Mouse (Mus musculus) intestine, postnatal 0 days (tissue): ENCODE data around the gene Abcc6. TPM values are rescaled to one million over a fixed set of nuclear protein-coding genes. Genes with fewer than 3 reads are reported as not detected.

Experiments used
- ATAC-seq: fragments of 200-750 bp; cut with Nextera tagmentation; 2 replicates; pipeline ENCODE4 v1.8.0; 2017; ENCODE audit warnings: mild to moderate bottlenecking, moderate TSS enrichment, moderate library complexity
- H3K27ac ChIP-seq: fragments of 300-500 bp; sonication (generic); 2 replicates; pipeline ENCODE4 v1.5.1; 2014; ENCODE audit warnings: mild to moderate bottlenecking, low read depth, low read length, moderate library complexity
- H3K27me3 ChIP-seq: fragments of 300-500 bp; sonication (generic); replicated peaks from 2 replicates; pipeline ENCODE4 v1.6.1; 2014; ENCODE audit warnings: low read length, mixed read lengths; ENCODE audit not compliant: control insufficient read depth, insufficient read depth
- H3K36me3 ChIP-seq: fragments of 300-500 bp; sonication (generic); 2 replicates; pipeline ENCODE4 v1.6.1; 2014; ENCODE audit warnings: mild to moderate bottlenecking, moderate library complexity; ENCODE audit not compliant: control insufficient read depth, insufficient read depth
- H3K4me1 ChIP-seq: fragments of 300-500 bp; sonication (generic); replicated peaks from 2 replicates; pipeline ENCODE4 v1.6.1; 2014; ENCODE audit warnings: antibody characterized with exemption, low read length, mixed read lengths; ENCODE audit not compliant: control insufficient read depth, insufficient read depth
- H3K4me2 ChIP-seq: fragments of 300-500 bp; sonication (generic); replicated peaks from 2 replicates; pipeline ENCODE4 v1.6.1; 2014; ENCODE audit warnings: low read depth, mild to moderate bottlenecking, moderate library complexity
- H3K4me3 ChIP-seq: fragments of 300-500 bp; sonication (generic); 2 replicates; pipeline ENCODE4 v1.5.1; 2014; ENCODE audit warnings: low read depth, low read length
- H3K9ac ChIP-seq: fragments of 300-500 bp; sonication (generic); 2 replicates; pipeline ENCODE4 v1.6.1; 2014; ENCODE audit warnings: mild to moderate bottlenecking, low read depth, low read length
- H3K9me3 ChIP-seq: fragments of 300-500 bp; sonication (generic); 2 replicates; pipeline ENCODE4 v1.6.1; 2016; ENCODE audit warnings: mixed run types; ENCODE audit not compliant: control insufficient read depth
- CTCF ChIP-seq: sonication (generic); IDR thresholded peaks from 2 replicates; pipeline ENCODE4 v1.5.1; 2016; ENCODE audit warnings: low read depth, mild to moderate bottlenecking, control low read depth, antibody characterized with exemption, moderate library complexity
- WGBS: fragments of 180-500 bp; shearing (Covaris S2); extraction: QIAGEN DNeasy Blood & Tissue Kit; methylation state at CpG from one replicate; pipeline ENCODE4 v1.1.7; 2014; 5-methylcytosine and 5-hydroxymethylcytosine counted together
- polyA plus RNA-seq: library from polyadenylated mRNA; unstranded; fragments of >200 nt; fragmentation: Nextera tagmentation; extraction: Ambion mirVana; gene quantifications from 2 replicates; pipeline ENCODE4 v1.2.1, GENCODE M21; 2015

The Abcc6 gene
- polyA plus RNA-seq: 5.3 and 7.1 TPM in 2 replicates

- Histone ChIP-seq H3K9me3 (no peaks in the 10 kb centered on the region), H3K4me3 (peak within 1 kb of the TSS; percentile 13; the same call in 1 of the 2 replicates), H3K4me2 (peak within 1 kb of the TSS; percentile 54), H3K36me3 (0 out of 2 replicates have a peak, but pooled peaks cover 3% of the 10 kb centered on the region), H3K9ac (0 out of 2 replicates have a peak within 1 kb of the TSS, but pooled peaks have one; percentile 0), H3K27me3 (no peaks in the 10 kb centered on the region), H3K4me1 (peaks cover 12% of the 10 kb centered on the region; the same call in 1 of the 2 replicates), H3K27ac (peak within 1 kb of the TSS; percentile 84)
- 3% methylated on average over 11 of the region's 11 CpGs for WGBS
- ATAC-seq: peak; percentile 84
- peak; percentile 39; the same call in 1 of the 2 replicates for TF ChIP-seq CTCF
Observed at GRCm38 (mm10) chr7:46030145-46030488, at the start of gene Abcc6. Abcc6 (minus strand) TSS chr7:46030302.

GRCm38 (mm10) chr7:46077675-46078074, 47.6 kb upstream of the Abcc6 start:
- Histone ChIP-seq H3K36me3 (peaks cover 83% of the 10 kb centered on the region), H3K4me3 (no peak overlapping the region), H3K4me2 (no peak overlapping the region), H3K9ac (no peak overlapping the region), H3K9me3 (no peaks in the 10 kb centered on the region), H3K4me1 (no peaks in the 10 kb centered on the region), H3K27ac (no peak overlapping the region), H3K27me3 (no peaks in the 10 kb centered on the region)
- TF ChIP-seq CTCF: no peak
- 83% methylated on average over 12 of the region's 12 CpGs for WGBS
- ATAC-seq: no peak

DNA sequence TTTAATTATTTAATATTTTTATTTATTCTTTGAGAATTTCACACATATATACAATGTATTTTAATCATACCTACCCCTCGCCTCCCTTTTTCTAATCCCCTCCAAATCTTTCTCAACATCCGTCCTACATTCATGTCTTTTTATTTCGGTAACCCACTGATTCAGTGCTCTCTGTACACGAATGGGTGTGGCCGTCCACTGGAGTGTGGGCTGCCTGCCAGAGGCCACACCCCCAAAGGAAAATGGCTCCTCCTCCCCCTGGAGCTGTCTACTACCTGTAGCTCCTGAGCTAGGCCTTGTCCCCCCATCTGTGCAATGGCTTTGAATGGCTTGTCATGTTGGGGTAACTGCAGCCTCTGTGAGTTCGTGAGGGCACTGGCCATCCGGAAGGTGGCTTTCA, 46.7 kb upstream of the Abcc6 start:
- Histone ChIP-seq H3K9ac (no peak overlapping the region), H3K27ac (no peak overlapping the region), H3K27me3 (no peaks in the 10 kb centered on the region), H3K4me2 (no peak overlapping the region), H3K36me3 (peaks cover 83% of the 10 kb centered on the region), H3K4me3 (no peak overlapping the region), H3K4me1 (no peaks in the 10 kb centered on the region), H3K9me3 (no peaks in the 10 kb centered on the region)
- no peak for TF ChIP-seq CTCF
- 77% methylated on average over 7 of the region's 7 CpGs for WGBS
- no peak for ATAC-seq

DNA sequence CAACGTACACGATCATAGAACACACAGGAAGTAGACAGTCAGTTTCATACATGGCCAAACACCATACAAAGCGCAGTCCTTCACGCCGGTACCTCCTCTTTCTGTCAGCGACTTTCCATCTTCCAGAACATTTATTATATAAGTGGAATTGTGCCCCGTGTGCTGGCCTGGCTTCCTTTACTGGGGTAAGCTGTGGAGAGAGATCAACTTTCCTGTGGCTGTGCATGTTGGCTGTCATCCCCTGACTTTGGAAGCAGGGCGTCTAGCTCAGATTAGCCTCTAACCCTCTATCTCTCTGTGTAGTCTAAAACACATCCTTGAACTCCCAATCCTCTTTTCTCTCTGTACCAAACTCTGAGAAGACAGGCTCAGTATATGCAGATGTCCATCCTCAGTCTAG, 38.7 kb upstream of the Abcc6 start:
- Histone ChIP-seq H3K4me2 (no peak overlapping the region), H3K4me1 (no peaks in the 10 kb centered on the region), H3K4me3 (no peak overlapping the region), H3K27me3 (no peaks in the 10 kb centered on the region), H3K9me3 (no peaks in the 10 kb centered on the region), H3K27ac (no peak overlapping the region), H3K9ac (no peak overlapping the region), H3K36me3 (peaks cover 96% of the 10 kb centered on the region)
- TF ChIP-seq CTCF: no peak
- 96% methylated on average over 8 of the region's 8 CpGs for WGBS
- ATAC-seq: no peak

- H3K27me3 ChIP-seq: no peaks in the 10 kb centered on the region
- H3K4me2 ChIP-seq: no peak overlapping the region
- no peak for TF ChIP-seq CTCF
- no peak overlapping the region for H3K9ac ChIP-seq
- no peaks in the 10 kb centered on the region for H3K4me1 ChIP-seq
- H3K9me3 ChIP-seq: no peaks in the 10 kb centered on the region
- peaks cover 94% of the 10 kb centered on the region for H3K36me3 ChIP-seq
- H3K4me3 ChIP-seq: no peak overlapping the region
- no peak for ATAC-seq
- no peak overlapping the region for H3K27ac ChIP-seq
- WGBS: 94% methylated on average over 6 of the region's 6 CpGs
Observed at GRCm38 (mm10) chr7:46063296-46063695, 33.2 kb upstream of the Abcc6 start.

GRCm38 (mm10) chr7:46061614-46062013, 31.5 kb upstream of the Abcc6 start:
- H3K9ac ChIP-seq: no peak overlapping the region
- no peak for TF ChIP-seq CTCF
- H3K4me3 ChIP-seq: no peak overlapping the region
- no peak overlapping the region for H3K27ac ChIP-seq
- H3K4me1 ChIP-seq: no peaks in the 10 kb centered on the region
- no peaks in the 10 kb centered on the region for H3K9me3 ChIP-seq
- H3K27me3 ChIP-seq: no peaks in the 10 kb centered on the region
- no peak overlapping the region for H3K4me2 ChIP-seq
- 88% methylated on average over 16 of the region's 16 CpGs for WGBS
- no peak for ATAC-seq
- peaks cover 92% of the 10 kb centered on the region for H3K36me3 ChIP-seq

- no peaks in the 10 kb centered on the region for H3K9me3 ChIP-seq
- H3K4me1 ChIP-seq: no peaks in the 10 kb centered on the region
- TF ChIP-seq CTCF: no peak
- no peak overlapping the region for H3K27ac ChIP-seq
- WGBS: 85% methylated on average over 8 of the region's 8 CpGs
- H3K4me2 ChIP-seq: no peak overlapping the region
- H3K27me3 ChIP-seq: no peaks in the 10 kb centered on the region
- no peak for ATAC-seq
- H3K4me3 ChIP-seq: no peak overlapping the region
- H3K36me3 ChIP-seq: peaks cover 90% of the 10 kb centered on the region
- H3K9ac ChIP-seq: no peak overlapping the region
Observed at GRCm38 (mm10) chr7:46060688-46061087, 30.6 kb upstream of the Abcc6 start.
